Mouse (Mus musculus) Patski (cell line): ENCODE measurements at regions not wholly inside any gene's neighbourhood (a gene's known extent, or its start where the extent isn't known, plus 50 kb on each side); places are given as distances from the start of the nearest gene placed in this dataset.

Experiments used
- ATAC-seq: fragments of 100-300 bp; one replicate; pipeline ENCODE4 v1.8.0; 2021
- CTCF ChIA-PET: fragments of 350-600 bp; sonication (Branson Sonifier 250); formaldehyde crosslinking; loops from one replicate; lab custom pipeline; 2022; ENCODE audit warnings: inconsistent platforms; lab: Charles Lee
- POLR2A ChIA-PET: fragments of 350-600 bp; sonication (Branson Sonifier 250); formaldehyde crosslinking; loops from one replicate; lab custom pipeline; 2022; ENCODE audit warnings: antibody characterized with exemption, inconsistent platforms; lab: Charles Lee
- DNase-seq: peaks from one replicate; pipeline ENCODE4 v3.0.0-alpha.2; 2011; ENCODE audit warnings: low read depth, low spot score
- H3K27me3 ChIP-seq: fragments of 371-371 bp; one replicate; pipeline ENCODE4 v1.5.1; 2021
- CTCF ChIP-seq: fragments of 100-300 bp; IDR thresholded peaks from one replicate; pipeline ENCODE4 v1.5.1; 2021
- in situ Hi-C: fragments of 300-500 bp; cut with MboI; formaldehyde crosslinking; loops from 3 replicates; pipeline ENCODE4 v1.11.1; 2018; ENCODE audit warnings: low pct_unique_long_range_greater_than_20kb, mixed read lengths

DNA sequence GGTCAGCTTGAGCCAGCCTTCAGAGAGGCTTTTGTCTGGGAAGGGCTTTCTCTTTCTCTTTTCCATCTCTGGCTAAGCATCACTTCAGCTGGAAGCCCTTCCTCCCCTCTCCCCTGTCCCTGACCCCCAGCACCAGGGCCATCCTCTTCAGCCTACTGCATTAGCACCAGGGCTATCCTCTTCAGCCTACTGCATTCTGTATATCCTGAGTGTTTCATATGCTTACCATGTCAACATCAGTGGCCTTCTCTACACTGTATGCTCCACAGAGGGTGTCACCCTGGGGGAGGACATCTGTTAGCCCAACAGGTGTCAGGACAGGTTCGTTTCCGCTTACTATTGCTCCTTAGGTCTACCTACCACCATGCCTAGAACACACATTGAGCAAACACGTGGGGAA, 282.5 kb downstream of the Rps24 start:
- in situ Hi-C loops = no loop called here
- POLR2A ChIA-PET = no interaction called here
- TF ChIP-seq CTCF = no peak
- DNase-seq (no peak), ATAC-seq (no peak)
- CTCF ChIA-PET = no interaction called here
- H3K27me3 ChIP-seq = peaks cover 4% of the 10 kb centered on the region

- ChIA-PET CTCF (no interaction called here), POLR2A (no interaction called here)
- no peak for TF ChIP-seq CTCF
- peaks cover 4% of the 10 kb centered on the region for H3K27me3 ChIP-seq
- no peak for ATAC-seq
- in situ Hi-C loops = loop anchor here (5.0 kb wide), 1 partner anchor 347 kb away; no protein-coding TSS in a partner anchor
- DNase-seq = no peak
These were observed 283.4 kb downstream of the Rps24 start for GRCm38 (mm10) chr14:24770015-24770977.

DNA sequence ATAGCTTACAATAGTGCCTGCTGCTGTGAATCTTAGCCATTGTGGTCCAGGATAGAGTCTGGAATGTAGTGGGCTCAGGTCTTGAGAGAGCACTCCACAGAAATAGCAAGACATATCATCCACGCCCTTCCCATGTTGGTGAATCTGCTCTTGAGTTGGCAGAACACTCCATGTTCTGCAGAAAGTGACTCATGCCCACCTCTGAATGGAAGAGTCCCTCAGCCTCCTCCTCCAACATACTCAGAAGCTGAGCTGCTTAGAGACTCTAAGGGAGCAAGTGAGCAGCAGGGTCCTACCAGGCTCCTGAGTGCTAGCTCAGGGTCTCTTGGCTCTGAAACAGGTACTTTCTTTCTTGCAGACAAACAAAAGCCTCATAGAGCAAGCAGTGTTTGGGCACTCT, 284.7 kb downstream of the Rps24 start:
- TF ChIP-seq CTCF = no peak
- peaks cover 10% of the 10 kb centered on the region for H3K27me3 ChIP-seq
- CTCF ChIA-PET = no interaction called here
- no peak for DNase-seq
- ATAC-seq = no peak
- in situ Hi-C loops = loop anchor here (5.0 kb wide), 1 partner anchor 346 kb away; no protein-coding TSS in a partner anchor
- POLR2A ChIA-PET = no interaction called here

DNA sequence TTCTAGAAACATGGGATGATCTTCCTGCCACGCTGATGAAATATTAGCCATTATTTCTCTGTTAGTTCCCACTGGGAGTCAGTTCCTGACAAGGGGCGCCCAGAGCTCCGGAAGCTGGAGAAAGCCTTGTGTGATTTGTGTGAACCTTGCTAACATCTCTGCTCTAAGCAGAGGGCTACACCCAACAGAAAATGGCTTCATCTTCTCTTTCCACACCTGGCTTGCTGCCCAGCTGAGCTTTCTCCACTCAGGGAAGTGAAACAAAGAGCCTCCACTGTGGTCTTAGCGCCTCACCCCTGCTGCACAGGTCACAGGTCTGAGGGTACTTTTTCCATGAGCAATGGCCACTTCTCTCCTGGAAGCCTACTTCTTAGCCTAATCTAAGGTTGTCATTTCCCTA, 285.2 kb downstream of the Rps24 start:
- CTCF ChIA-PET = no interaction called here
- in situ Hi-C loops = loop anchor here (5.0 kb wide), 1 partner anchor 345 kb away; no protein-coding TSS in a partner anchor
- no peak for ATAC-seq
- POLR2A ChIA-PET = no interaction called here
- no peak for DNase-seq
- peaks cover 10% of the 10 kb centered on the region for H3K27me3 ChIP-seq
- no peak for TF ChIP-seq CTCF

DNA sequence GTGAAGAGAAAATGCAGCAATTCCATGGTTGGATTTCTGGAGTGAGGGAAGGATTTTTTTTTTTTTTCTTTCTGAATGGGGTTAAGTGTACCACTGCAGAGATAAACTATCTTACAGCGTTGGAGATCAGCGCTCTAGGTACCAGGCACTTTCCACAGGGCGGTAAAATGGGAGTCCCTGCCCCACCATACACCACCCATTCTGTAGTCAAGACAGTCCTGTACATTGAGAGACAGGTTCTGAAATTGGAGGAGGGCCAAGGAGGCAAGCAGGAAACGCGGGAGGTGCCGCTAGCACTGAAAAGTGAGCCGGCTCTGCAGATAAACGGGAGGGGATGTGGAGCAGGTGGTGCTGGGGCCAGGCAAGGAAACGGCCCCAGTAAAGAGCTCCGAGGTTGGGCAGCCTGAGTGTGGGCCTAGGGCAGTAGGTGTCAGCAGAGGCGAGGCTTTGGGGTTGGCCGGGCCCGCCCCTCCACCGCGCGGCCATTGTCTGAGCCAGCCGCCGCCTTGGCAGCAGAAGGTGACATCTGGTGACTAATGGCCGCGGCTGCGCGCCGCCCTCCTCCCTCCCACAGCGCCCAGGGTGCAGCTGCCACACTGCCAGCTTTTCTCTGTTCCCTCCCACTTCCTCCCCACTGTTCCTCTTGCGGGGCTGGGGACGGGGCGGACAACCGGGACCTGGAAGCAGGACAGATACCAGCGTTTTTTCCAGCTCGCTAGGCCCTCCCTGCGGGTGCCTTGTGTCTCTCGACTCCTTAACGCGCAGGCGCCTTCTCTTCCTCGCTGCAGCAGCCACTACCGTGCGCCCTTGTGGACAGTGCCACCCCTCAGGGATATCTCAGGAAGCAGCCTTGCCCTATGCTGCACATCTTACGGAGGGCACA, 292.1 kb downstream of the Rps24 start:
- ChIA-PET POLR2A (interaction anchor here (0.7 to 1.1 kb wide), 3 partner anchors 60 to 788 kb away, joined by 3 read pairs; no protein-coding TSS in a partner anchor), CTCF (interaction anchor here (1.2 kb wide), 2 partner anchors 11 to 787 kb away, joined by 3 to 4 read pairs; no protein-coding TSS in a partner anchor)
- peak; percentile 97 for TF ChIP-seq CTCF
- in situ Hi-C loops = loop anchor here (5.0 kb wide), 1 partner anchor 678 kb away; the partner anchor contains the start of gene Zmiz1
- DNase-seq (peak; percentile 65), ATAC-seq (peak; percentile 93)
- H3K27me3 ChIP-seq = peaks cover 6% of the 10 kb centered on the region

DNA sequence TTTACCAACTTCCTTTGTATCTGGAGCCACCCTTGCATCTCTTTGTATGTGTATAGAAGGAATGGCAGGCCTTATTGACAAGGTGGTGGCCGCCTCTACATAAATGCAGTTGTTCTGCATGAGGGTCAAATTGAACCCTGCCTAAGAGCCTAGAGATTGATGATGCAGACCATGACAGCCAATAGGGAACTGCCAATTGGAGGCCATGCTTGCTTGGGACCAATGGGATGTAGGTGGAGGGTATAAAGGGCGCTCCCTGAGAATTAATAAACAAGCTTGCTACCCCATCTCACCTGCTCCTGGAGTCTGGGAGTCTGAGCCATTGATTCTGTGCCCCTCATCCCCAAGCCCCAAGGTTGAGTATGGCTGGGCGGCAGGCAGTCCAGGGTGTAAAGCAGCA, 294.7 kb downstream of the Rps24 start:
- no peaks in the 10 kb centered on the region for H3K27me3 ChIP-seq
- POLR2A ChIA-PET = no interaction called here
- CTCF ChIA-PET = interaction anchor here (0.9 kb wide), 1 partner anchor 785 kb away, joined by 3 read pairs; no protein-coding TSS in a partner anchor
- ATAC-seq (no peak), DNase-seq (no peak)
- no peak for TF ChIP-seq CTCF
- in situ Hi-C loops = no loop called here

- in situ Hi-C loops = no loop called here
- TF ChIP-seq CTCF = no peak
- DNase-seq = no peak
- ChIA-PET CTCF (interaction anchor here (0.8 to 0.9 kb wide), 2 partner anchors 35 to 675 kb away, joined by 3 read pairs; partner anchors contain the start of gene Zmiz1), POLR2A (no interaction called here)
- no peaks in the 10 kb centered on the region for H3K27me3 ChIP-seq
- ATAC-seq = no peak
These were observed 297.0 kb downstream of the Rps24 start for GRCm38 (mm10) chr14:24783889-24784288.

DNA sequence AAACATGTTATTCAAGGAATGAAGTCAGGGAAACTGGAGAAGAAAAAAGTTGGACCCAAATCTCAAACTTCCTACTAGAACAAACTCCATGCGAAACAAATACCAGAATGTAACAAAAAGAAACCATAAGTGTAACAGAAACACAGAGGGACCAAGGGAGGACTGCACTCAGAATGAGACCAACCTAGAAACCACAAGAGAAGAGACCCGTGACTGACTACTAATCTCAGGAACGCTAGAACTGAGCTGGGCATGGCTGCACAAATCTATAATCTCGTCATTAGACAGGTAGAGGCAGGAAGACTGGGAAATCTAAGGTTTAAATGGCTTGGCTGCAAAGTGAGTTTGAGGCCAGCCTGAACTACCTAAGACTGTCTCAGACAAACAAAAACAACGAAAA, 298.5 kb downstream of the Rps24 start:
- ATAC-seq = peak; percentile 60
- no peak for DNase-seq
- no peak for TF ChIP-seq CTCF
- in situ Hi-C loops = no loop called here
- H3K27me3 ChIP-seq = no peaks in the 10 kb centered on the region
- CTCF ChIA-PET = no interaction called here
- POLR2A ChIA-PET = no interaction called here

GRCm38 (mm10) chr14:24793375-24794285, 306.7 kb downstream of the Rps24 start:
- POLR2A ChIA-PET = interaction anchor here (0.5 kb wide), 1 partner anchor 668 kb away, joined by 3 read pairs; no protein-coding TSS in a partner anchor
- no peaks in the 10 kb centered on the region for H3K27me3 ChIP-seq
- no peak for TF ChIP-seq CTCF
- CTCF ChIA-PET = no interaction called here
- peak; percentile 84 for ATAC-seq
- peak; percentile 54 for DNase-seq
- in situ Hi-C loops = no loop called here
